Comparison of ENCODE assay signal across 9 mouse cellular contexts in genomic region chr5:127615459-127615858, GRCm38 (mm10). TPM values are rescaled to one million over a fixed set of nuclear protein-coding genes. Genes with fewer than 3 reads are reported as not detected.
A peak's percentile ranks its signal among the peaks of the same experiment; 100 is the strongest.
DNase-seq lines count a peak whose midpoint lies in the region; ATAC-seq lines count a peak whose summit lies in the region.
"Had no signal": no experiment of that assay in that cellular context is flagged by ENCODE, and none has a peak within 500 bp of the region (broad histone marks: within the 10 kb centered on the region; RNA-seq: fewer than 3 reads in every experiment).

No protein-coding gene starts in this region.

- peak; percentile 94 for DNase-seq in heart, adult 11 months
- no peak for DNase-seq in heart, postnatal 36 days
- DNase-seq in adrenal gland, postnatal 10 days: no peak
- DNase-seq in thymus, postnatal 10 days (ENCODE audit: low spot score in 2 of 2): no peak
- no peak for DNase-seq in kidney, postnatal 4 days

- H3K9me3 ChIP-seq in hindbrain, embryonic 13.5 days: no peaks in the 10 kb centered on the region
- H3K9me3 ChIP-seq in midbrain, embryonic 12.5 days: 0 out of 2 replicates have a peak, but pooled peaks cover 2% of the 10 kb centered on the region

- H3K4me2 ChIP-seq in hindbrain, embryonic 13.5 days: peak overlapping the region; percentile 99
- peak overlapping the region; percentile 95 for H3K4me2 ChIP-seq in midbrain, embryonic 12.5 days (replicated peaks)

- no peak for ATAC-seq in hindbrain, embryonic 13.5 days (ENCODE audit: low FRiP score)
- ATAC-seq in midbrain, embryonic 12.5 days (ENCODE audit: low FRiP score, low read depth): no peak

- intact Hi-C loops in heart, postnatal 36 days (cut with DNase I): no loop called here

- H3K27me3 ChIP-seq in hindbrain, embryonic 13.5 days: no peaks in the 10 kb centered on the region; the same call in 1 of the 2 replicates
- H3K27me3 ChIP-seq in midbrain, embryonic 12.5 days: peaks cover 1% of the 10 kb centered on the region; the same call in 1 of the 2 replicates

- peaks cover 26% of the 10 kb centered on the region for H3K4me1 ChIP-seq in brown adipose tissue, adult 24 weeks (ENCODE audit: control insufficient read depth, insufficient read depth, insufficient read length, low read length)
- H3K4me1 ChIP-seq in hindbrain, embryonic 13.5 days (replicated peaks): peaks cover 46% of the 10 kb centered on the region
- H3K4me1 ChIP-seq in midbrain, embryonic 12.5 days: peaks cover 22% of the 10 kb centered on the region

- 88% methylated on average over 3 of the region's 3 CpGs for WGBS in hindbrain, embryonic 13.5 days
- WGBS in midbrain, embryonic 12.5 days: 78% methylated on average over 3 of the region's 3 CpGs

- H3K36me3 ChIP-seq in hindbrain, embryonic 13.5 days: no peaks in the 10 kb centered on the region
- H3K36me3 ChIP-seq in midbrain, embryonic 12.5 days: no peaks in the 10 kb centered on the region

- H3K27ac ChIP-seq in brown adipose tissue, adult 24 weeks (replicated peaks; ENCODE audit: low read depth, low read length): peak overlapping the region; percentile 36; the same call in 1 of the 2 replicates
- H3K27ac ChIP-seq in hindbrain, embryonic 13.5 days: no peak overlapping the region
- no peak overlapping the region for H3K27ac ChIP-seq in midbrain, embryonic 12.5 days (replicated peaks)

- peak overlapping the region; percentile 78 for H3K4me3 ChIP-seq in brown adipose tissue, adult 24 weeks (ENCODE audit: insufficient read depth, low read depth, low read length)
- peak overlapping the region; percentile 99 for H3K4me3 ChIP-seq in hindbrain, embryonic 13.5 days
- H3K4me3 ChIP-seq in midbrain, embryonic 12.5 days: peak overlapping the region; percentile 99

- peak overlapping the region; percentile 99 for H3K9ac ChIP-seq in hindbrain, embryonic 13.5 days
- H3K9ac ChIP-seq in midbrain, embryonic 12.5 days (replicated peaks): 0 out of 2 replicates have a peak overlapping the region, but pooled peaks have one; percentile 99

RNA-seq across cellular contexts. Expression of gene Glt1d1, which starts 16.6 kb away (rescaled TPM):
- not detected for total RNA-seq in heart, postnatal 36 days (2021)
- polyA plus RNA-seq in brown adipose tissue, adult 24 weeks (2012; ENCODE audit: insufficient read depth, insufficient read length, missing spikeins): not detected in 2 replicates
- polyA plus RNA-seq in hindbrain, embryonic 13.5 days (2015; fragmentation: Nextera tagmentation; extraction: Ambion mirVana): 0.77 and 1.5 TPM in 2 replicates
- polyA plus RNA-seq in midbrain, embryonic 12.5 days (2016; fragmentation: Nextera tagmentation; extraction: Ambion mirVana): 0.80 and 1.4 TPM in 2 replicates
- 1 to 10 TPM; 1.5 to 3.7 TPM for total RNA-seq in adrenal gland, postnatal 10 days (2021)
- polyA plus RNA-seq: C2C12 had no signal

RNA-seq across cellular contexts. Expression of gene Slc15a4, which starts 17.2 kb away (rescaled TPM):
- total RNA-seq in heart, postnatal 36 days (2021): 10 to 100 TPM; 11.9 to 17.2 TPM
- 7.5 and 8.7 TPM in 2 replicates for polyA plus RNA-seq in brown adipose tissue, adult 24 weeks (2012; ENCODE audit: insufficient read depth, insufficient read length, missing spikeins)
- 25.9 and 26.4 TPM in 2 replicates for polyA plus RNA-seq in hindbrain, embryonic 13.5 days (2015; fragmentation: Nextera tagmentation; extraction: Ambion mirVana)
- 26.4 and 28.4 TPM in 2 replicates for polyA plus RNA-seq in midbrain, embryonic 12.5 days (2016; fragmentation: Nextera tagmentation; extraction: Ambion mirVana)
- 10 to 100 TPM; 16.7 to 17.3 TPM for total RNA-seq in adrenal gland, postnatal 10 days (2021)
